Mouse (Mus musculus) lung, adult 2 months (tissue): ENCODE measurements around the gene Lrrc32.

Source experiments
- CTCF ChIP-seq: fragments of 200-500 bp; IDR thresholded peaks from 2 replicates; pipeline ENCODE4 v1.5.1; 2011; ENCODE audit warnings: mild to moderate bottlenecking, low read length, control low read depth; ENCODE audit not compliant: insufficient read depth
- POLR2A ChIP-seq: fragments of 200-500 bp; IDR thresholded peaks from 2 replicates; pipeline ENCODE4 v1.6.1; 2011; ENCODE audit warnings: low read depth, mild to moderate bottlenecking, control low read depth, low read length, borderline replicate concordance; ENCODE audit errors: extremely low read depth

DNA sequence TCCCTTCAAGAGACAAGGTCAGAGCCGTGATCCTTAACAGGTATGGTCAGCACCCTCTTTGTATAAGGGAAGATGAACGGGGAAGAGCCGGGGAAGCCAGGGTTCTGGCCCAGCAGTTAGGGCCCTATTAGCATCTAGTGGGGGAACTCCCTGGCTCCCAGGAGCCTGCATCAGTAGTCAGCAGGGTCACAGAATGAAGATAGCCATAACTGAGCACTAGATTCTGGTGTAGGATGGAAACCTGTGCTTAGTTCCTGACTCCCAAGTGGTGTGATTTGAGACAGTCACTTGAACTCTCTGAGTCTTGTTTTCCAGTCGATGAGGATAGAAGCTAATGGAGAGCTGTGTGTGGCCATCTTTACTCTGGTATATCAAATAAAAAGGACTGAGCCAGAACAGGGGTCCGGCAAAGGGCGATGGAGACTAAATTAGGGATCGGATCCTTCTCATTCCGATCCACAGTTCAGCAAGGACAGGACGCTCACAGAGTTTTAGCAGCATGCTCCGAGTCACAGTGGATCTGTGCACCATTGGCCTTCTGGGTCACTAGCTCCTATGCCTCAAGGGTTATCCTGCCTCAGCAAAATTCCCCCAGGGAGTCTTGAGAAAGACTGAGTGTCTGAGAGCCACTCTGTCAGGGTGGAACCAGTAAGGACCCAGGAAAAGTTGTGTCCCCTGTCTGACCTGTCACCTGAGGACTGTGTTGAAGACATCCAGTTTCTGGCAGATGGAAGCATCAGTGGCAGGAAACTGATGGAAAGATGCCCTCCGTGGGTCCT is 1.7 kb upstream of the Lrrc32 start:
- TF ChIP-seq POLR2A (no peak), CTCF (no peak)
